Mouse (Mus musculus) heart, embryonic 14.5 days (tissue): Measurements from ENCODE around the gene Aldoc. TPM values are rescaled to one million over a fixed set of nuclear protein-coding genes. Genes with fewer than 3 reads are reported as not detected.

Experiments
- ATAC-seq: fragments of 200-750 bp; cut with Nextera tagmentation; 2 replicates; pipeline ENCODE4 v1.8.0; 2017; ENCODE audit warnings: low read depth, moderate TSS enrichment; ENCODE audit not compliant: insufficient number of reproducible peaks, insufficient read depth, low FRiP score
- H3K27ac ChIP-seq, 2 experiments: fragments of 200-500 bp in 1 of 2; fragments of 300-500 bp in 1 of 2; sonication (generic) in 1 of 2; replicated peaks in 1 of 2; 2 replicates each; pipeline ENCODE4 v1.5.1; 2012 to 2014; ENCODE audit warnings: low read depth in 2 of 2, low read length in 2 of 2, control low read depth in 1 of 2, mild to moderate bottlenecking in 1 of 2, mixed read lengths in 1 of 2; ENCODE audit not compliant: control insufficient read depth in 1 of 2, insufficient read depth in 1 of 2
- H3K27me3 ChIP-seq: fragments of 300-500 bp; sonication (generic); 2 replicates; pipeline ENCODE4 v1.6.1; 2014; ENCODE audit warnings: mild to moderate bottlenecking, low read length, control low read depth; ENCODE audit not compliant: control insufficient read depth, insufficient read depth
- H3K36me3 ChIP-seq: fragments of 300-500 bp; sonication (generic); 2 replicates; pipeline ENCODE4 v1.6.1; 2014; ENCODE audit warnings: mild to moderate bottlenecking, control low read depth, low read length, mixed read lengths; ENCODE audit not compliant: control insufficient read depth, insufficient read depth
- H3K4me1 ChIP-seq, 2 experiments: fragments of 200-500 bp in 1 of 2; fragments of 300-500 bp in 1 of 2; sonication (generic) in 1 of 2; 2 replicates each; pipeline ENCODE4 v1.6.1; 2012 to 2014; ENCODE audit warnings: low read length in 2 of 2, control low read depth in 1 of 2, mixed read lengths in 1 of 2; ENCODE audit not compliant: control insufficient read depth in 2 of 2, insufficient read depth in 2 of 2
- H3K4me2 ChIP-seq: fragments of 300-500 bp; sonication (generic); 2 replicates; pipeline ENCODE4 v1.6.1; 2014; ENCODE audit warnings: mild to moderate bottlenecking, low read length
- H3K4me3 ChIP-seq, 2 experiments: fragments of 200-500 bp in 1 of 2; fragments of 300-500 bp in 1 of 2; sonication (generic) in 1 of 2; 2 replicates each; pipeline ENCODE4 v1.5.1; 2012 to 2014; ENCODE audit warnings: low read length in 2 of 2, mild to moderate bottlenecking in 2 of 2, control low read depth in 1 of 2, low read depth in 1 of 2, moderate library complexity in 1 of 2; ENCODE audit not compliant: control insufficient read depth in 1 of 2, insufficient read depth in 1 of 2
- H3K9ac ChIP-seq: fragments of 300-500 bp; sonication (generic); 2 replicates; pipeline ENCODE4 v1.6.1; 2014; ENCODE audit warnings: mild to moderate bottlenecking, low read length
- H3K9me3 ChIP-seq: fragments of 300-500 bp; sonication (generic); 2 replicates; pipeline ENCODE4 v1.6.1; 2016; ENCODE audit warnings: low read length, control low read depth; ENCODE audit not compliant: control insufficient read depth
- WGBS: fragments of 180-500 bp; shearing (Covaris S2); extraction: QIAGEN DNeasy Blood & Tissue Kit; methylation state at CpG from one replicate; pipeline ENCODE4 v1.1.7; 2014; 5-methylcytosine and 5-hydroxymethylcytosine counted together
- polyA plus RNA-seq: library from polyadenylated mRNA; unstranded; fragments of >200 nt; fragmentation: Nextera tagmentation; extraction: Ambion mirVana; gene quantifications from 2 replicates; pipeline ENCODE4 v1.2.1, GENCODE M21; 2014

Aldoc gene
- polyA plus RNA-seq, 1 experiment from 2014 or later = 30.3 TPM

DNA sequence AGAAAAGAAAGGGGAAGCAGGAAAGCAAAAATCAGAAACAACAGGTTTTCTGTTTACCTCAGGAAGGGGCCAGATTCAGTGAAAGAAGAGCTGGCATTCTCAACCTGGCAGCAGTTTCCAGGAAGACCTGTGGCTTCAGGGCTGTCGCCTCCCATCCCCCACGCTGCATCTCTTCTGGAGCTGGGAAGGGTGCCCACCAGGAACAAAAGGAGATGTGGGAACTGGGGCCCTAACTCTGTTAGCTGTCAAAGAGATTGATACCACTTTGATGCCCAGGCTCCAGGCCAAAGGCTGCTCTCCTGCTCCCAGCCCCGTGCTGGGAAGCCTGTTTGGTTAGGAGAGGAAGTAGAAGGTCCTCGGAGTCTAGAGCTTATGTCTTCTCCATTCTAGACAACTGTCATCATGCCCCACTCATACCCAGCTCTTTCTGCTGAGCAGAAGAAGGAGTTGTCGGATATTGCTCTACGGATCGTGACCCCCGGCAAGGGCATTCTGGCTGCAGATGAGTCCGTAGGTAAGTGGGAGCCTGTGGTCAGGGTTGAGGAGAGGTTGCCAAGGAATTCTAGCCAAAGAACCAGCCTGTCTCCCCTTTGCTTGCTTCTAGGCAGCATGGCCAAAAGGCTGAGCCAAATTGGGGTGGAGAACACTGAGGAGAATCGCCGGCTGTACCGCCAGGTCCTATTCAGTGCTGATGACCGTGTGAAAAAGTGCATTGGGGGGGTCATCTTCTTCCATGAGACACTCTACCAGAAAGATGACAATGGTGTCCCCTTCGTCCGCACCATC is 1.4 kb downstream of the Aldoc start:
- Histone ChIP-seq H3K27ac (no peak overlapping the region), H3K4me2 (peak overlapping the region; percentile 49; the same call in 1 of the 2 replicates), H3K27me3 (no peaks in the 10 kb centered on the region), H3K36me3 (peaks cover 30% of the 10 kb centered on the region), H3K4me1 (peaks cover 8 to 16% of the 10 kb centered on the region in 2 experiments; a peak in 3 of 4 replicates), H3K9me3 (no peaks in the 10 kb centered on the region), H3K4me3 (no peak overlapping the region), H3K9ac (no peak overlapping the region)
- ATAC-seq = no peak
- WGBS = 80% methylated on average over 15 of the region's 15 CpGs

GRCm38 (mm10) chr11:78324965-78325364 is 2.2 kb downstream of the Aldoc start:
- WGBS = 95% methylated on average over 12 of the region's 12 CpGs

DNA sequence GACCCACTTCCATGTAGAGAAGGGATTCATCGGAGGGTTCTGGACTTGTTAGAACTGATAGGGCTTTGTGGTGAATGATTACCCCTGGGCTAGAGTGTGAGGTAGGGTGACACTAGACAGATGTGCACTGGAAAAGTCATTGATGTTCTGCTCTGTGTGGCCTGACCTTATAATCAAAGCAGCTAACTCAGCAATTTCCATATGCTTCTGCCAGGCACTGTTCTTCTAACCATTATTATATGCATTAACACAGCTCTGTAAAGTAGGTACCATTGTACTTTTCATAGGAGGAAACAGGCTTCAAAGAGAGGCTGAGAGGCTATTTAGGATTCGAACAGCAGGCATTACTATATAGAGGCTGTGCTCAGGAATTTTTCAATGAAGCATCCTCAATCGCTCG is 4.4 kb downstream of the Aldoc start:
- 85% methylated on average over 4 of the region's 4 CpGs for WGBS
- no peaks in the 10 kb centered on the region for H3K27me3 ChIP-seq
- ATAC-seq = no peak

More at GRCm38 (mm10) chr11:78324965-78325364, 2.2 kb downstream of the Aldoc start:
- Histone ChIP-seq H3K9me3 (no peaks in the 10 kb centered on the region), H3K27ac (no peak overlapping the region), H3K4me1 (peaks cover 8 to 18% of the 10 kb centered on the region in 2 experiments; a peak in 3 of 4 replicates), H3K4me3 (no peak overlapping the region), H3K36me3 (peaks cover 22% of the 10 kb centered on the region), H3K9ac (no peak overlapping the region), H3K4me2 (no peak overlapping the region), H3K27me3 (no peaks in the 10 kb centered on the region)
- no peak for ATAC-seq

GRCm38 (mm10) chr11:78327634-78328511 is 5.1 kb downstream of the Aldoc start, which contains the start of gene Pigs:
TSS of gene Pigs (plus strand) at chr11:78328415.
- Histone ChIP-seq H3K9me3 (no peaks in the 10 kb centered on the region), H3K4me2 (peak within 1 kb of the TSS; percentile 97), H3K9ac (peak within 1 kb of the TSS; percentile 92), H3K4me3 (peak within 1 kb of the TSS; percentile 88 to 94), H3K27ac (peak within 1 kb of the TSS in 1 of 2 experiments; percentile 34; a peak in 1 of 4 replicates), H3K4me1 (peaks cover 6 to 13% of the 10 kb centered on the region in 2 experiments; a peak in 3 of 4 replicates), H3K36me3 (peaks cover 2% of the 10 kb centered on the region), H3K27me3 (no peaks in the 10 kb centered on the region)
- WGBS = 9% methylated on average over 37 of the region's 37 CpGs
- ATAC-seq = peak; percentile 95

More for the DNA sequence above, 4.4 kb downstream of the Aldoc start:
- Histone ChIP-seq H3K27ac (no peak overlapping the region), H3K36me3 (no peaks in the 10 kb centered on the region; the same call in 1 of the 2 replicates), H3K4me1 (peaks cover 8 to 18% of the 10 kb centered on the region in 2 experiments; a peak in 3 of 4 replicates), H3K9me3 (no peaks in the 10 kb centered on the region), H3K4me2 (no peak overlapping the region), H3K4me3 (no peak overlapping the region), H3K9ac (no peak overlapping the region)

DNA sequence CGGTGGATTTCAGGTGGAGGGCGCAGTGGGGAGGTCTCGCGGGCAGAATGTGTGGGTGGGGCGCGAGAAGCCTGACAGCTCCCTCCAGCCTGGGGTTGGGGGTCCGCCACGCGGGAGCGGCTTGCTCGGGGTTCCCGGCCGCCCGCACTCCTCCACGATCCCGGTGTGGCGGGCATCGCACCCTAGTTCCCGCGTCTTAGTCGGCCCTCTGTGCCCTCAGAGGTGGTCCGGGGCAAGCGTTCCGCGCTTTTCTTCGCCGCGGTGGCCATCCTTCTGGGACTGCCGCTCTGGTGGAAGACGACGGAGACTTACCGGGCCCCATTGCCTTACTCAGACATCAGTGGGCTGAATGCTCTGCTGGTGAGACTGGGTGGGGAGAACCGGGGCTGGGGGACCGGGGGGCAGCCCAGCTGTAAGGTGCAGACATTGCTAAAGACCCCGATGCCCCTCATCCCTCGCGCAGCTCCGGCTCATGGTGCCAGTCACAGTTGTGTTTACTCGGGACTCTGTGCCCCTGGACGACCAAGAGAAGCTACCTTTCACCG is 5.8 kb downstream of the Aldoc start:
- Histone ChIP-seq H3K27ac (no peak overlapping the region), H3K4me3 (peak overlapping the region; percentile 88 to 94), H3K4me2 (peak overlapping the region; percentile 97), H3K9me3 (no peaks in the 10 kb centered on the region), H3K36me3 (peaks cover 9% of the 10 kb centered on the region), H3K27me3 (no peaks in the 10 kb centered on the region), H3K9ac (peak overlapping the region; percentile 92), H3K4me1 (peaks cover 4 to 6% of the 10 kb centered on the region in 2 experiments; a peak in 3 of 4 replicates)
- under 1% methylated on average over 41 of the region's 41 CpGs for WGBS
- peak; percentile 23; the same call in 1 of the 2 replicates for ATAC-seq

- peaks cover 43% of the 10 kb centered on the region for H3K36me3 ChIP-seq
Measured at GRCm38 (mm10) chr11:78332676-78333075, 9.9 kb downstream of the Aldoc start.

DNA sequence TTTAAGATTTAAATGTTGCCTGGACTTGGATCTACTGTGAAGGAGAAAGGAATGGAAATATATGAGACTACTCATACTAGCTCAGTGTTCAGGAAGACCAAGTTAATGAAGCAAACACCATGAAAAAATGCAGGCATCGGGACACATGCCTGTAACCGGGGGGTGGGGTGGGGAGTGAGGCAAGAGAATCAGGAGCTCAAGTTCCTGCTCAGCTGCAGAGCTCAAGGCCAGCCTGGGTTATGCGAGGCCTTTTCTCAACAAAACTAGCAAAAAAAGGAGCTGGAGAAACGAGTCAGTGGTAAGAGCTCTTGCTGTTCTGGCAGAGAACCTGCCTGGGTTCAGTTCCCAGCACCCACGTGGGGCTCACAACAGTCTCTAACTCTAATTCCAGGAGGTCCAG is 11.2 kb downstream of the Aldoc start:
- Histone ChIP-seq H3K9ac (no peak overlapping the region), H3K4me3 (no peak overlapping the region), H3K27ac (no peak overlapping the region), H3K4me2 (no peak overlapping the region), H3K9me3 (no peaks in the 10 kb centered on the region), H3K27me3 (no peaks in the 10 kb centered on the region), H3K4me1 (peaks cover 0 to 5% of the 10 kb centered on the region in 2 experiments; a peak in 1 of 4 replicates), H3K36me3 (peaks cover 51% of the 10 kb centered on the region)
- ATAC-seq = no peak
- WGBS = 95% methylated on average over 5 of the region's 5 CpGs

More at GRCm38 (mm10) chr11:78332676-78333075, 9.9 kb downstream of the Aldoc start:
- 93% methylated on average over 12 of the region's 12 CpGs for WGBS
- Histone ChIP-seq H3K27me3 (no peaks in the 10 kb centered on the region), H3K4me3 (no peak overlapping the region), H3K27ac (no peak overlapping the region), H3K9me3 (no peaks in the 10 kb centered on the region), H3K4me1 (peaks cover 0 to 6% of the 10 kb centered on the region in 2 experiments; a peak in 1 of 4 replicates), H3K9ac (no peak overlapping the region), H3K4me2 (no peak overlapping the region)
- ATAC-seq = no peak
